Mouse (Mus musculus) kidney, postnatal 0 days (tissue): ENCODE measurements around the gene Dnah2. TPM values are rescaled to one million over a fixed set of nuclear protein-coding genes. Genes with fewer than 3 reads are reported as not detected.

ENCODE experiments used
- ATAC-seq: fragments of 200-750 bp; cut with Nextera tagmentation; replicated peaks from 2 replicates; pipeline ENCODE4 v1.8.0; 2017; ENCODE audit warnings: low read depth, moderate number of reproducible peaks, moderate TSS enrichment, moderate library complexity; ENCODE audit not compliant: low FRiP score
- DNase-seq: peaks from one replicate; pipeline ENCODE4 v3.0.0-alpha.2; 2016; ENCODE audit warnings: low spot score
- H3K27ac ChIP-seq: fragments of 300-500 bp; sonication (generic); 2 replicates; pipeline ENCODE4 v1.5.1; 2014; ENCODE audit warnings: mild to moderate bottlenecking
- H3K27me3 ChIP-seq: fragments of 300-500 bp; sonication (generic); 2 replicates; pipeline ENCODE4 v1.6.1; 2014; ENCODE audit warnings: low read length, mixed read lengths; ENCODE audit not compliant: insufficient read depth
- H3K36me3 ChIP-seq: fragments of 300-500 bp; sonication (generic); 2 replicates; pipeline ENCODE4 v1.6.1; 2014; ENCODE audit warnings: low read length, mixed read lengths; ENCODE audit not compliant: insufficient read depth
- H3K4me1 ChIP-seq: fragments of 300-500 bp; sonication (generic); replicated peaks from 2 replicates; pipeline ENCODE4 v1.6.1; 2014; ENCODE audit warnings: antibody characterized with exemption, low read length, mixed read lengths; ENCODE audit not compliant: insufficient read depth
- H3K4me2 ChIP-seq: fragments of 300-500 bp; sonication (generic); 2 replicates; pipeline ENCODE4 v1.6.1; 2014; ENCODE audit warnings: mild to moderate bottlenecking, low read length, moderate library complexity, mixed read lengths
- H3K4me3 ChIP-seq: fragments of 300-500 bp; sonication (generic); replicated peaks from 2 replicates; pipeline ENCODE4 v1.5.1; 2014; ENCODE audit warnings: low read depth, low read length
- H3K9ac ChIP-seq: fragments of 300-500 bp; sonication (generic); 2 replicates; pipeline ENCODE4 v1.6.1; 2014; ENCODE audit warnings: low read depth, low read length
- H3K9me3 ChIP-seq: fragments of 300-500 bp; sonication (generic); replicated peaks from 2 replicates; pipeline ENCODE4 v1.6.1; 2016; ENCODE audit warnings: low read length, inconsistent platforms, mixed read lengths
- CTCF ChIP-seq: IDR thresholded peaks from 2 replicates; pipeline ENCODE4 v1.5.1; 2016; ENCODE audit warnings: antibody characterized with exemption, low read depth, mild to moderate bottlenecking, moderate library complexity
- WGBS: fragments of 180-500 bp; shearing (Covaris S2); extraction: QIAGEN DNeasy Blood & Tissue Kit; methylation state at CpG from one replicate; pipeline ENCODE4 v1.1.7; 2014; 5-methylcytosine and 5-hydroxymethylcytosine counted together
- polyA plus RNA-seq: library from polyadenylated mRNA; unstranded; fragments of >200 nt; fragmentation: Nextera tagmentation; extraction: Ambion mirVana; gene quantifications from 2 replicates; pipeline ENCODE4 v1.2.1, GENCODE M21; 2015

The Dnah2 gene
- polyA plus RNA-seq, 1 experiment from 2014 or later, result 0.32 TPM

- DNase-seq (no peak), ATAC-seq (no peak)
- H3K27ac ChIP-seq, result no peak overlapping the region
- no peak overlapping the region for H3K4me2 ChIP-seq
- no peak overlapping the region for H3K4me3 ChIP-seq
- TF ChIP-seq CTCF, result no peak
- H3K9ac ChIP-seq, result no peak overlapping the region
- no peaks in the 10 kb centered on the region for H3K4me1 ChIP-seq
- no peaks in the 10 kb centered on the region for H3K9me3 ChIP-seq
- H3K36me3 ChIP-seq, result peaks cover 45% of the 10 kb centered on the region
- 88% methylated on average over 22 of the region's 22 CpGs for WGBS
- H3K27me3 ChIP-seq, result no peaks in the 10 kb centered on the region
These were observed 40.4 kb upstream of the Dnah2 start for GRCm38 (mm10) chr11:69589207-69589834.

- no peak overlapping the region for H3K27ac ChIP-seq
These were observed 36.9 kb upstream of the Dnah2 start for GRCm38 (mm10) chr11:69585718-69586325.

GRCm38 (mm10) chr11:69584937-69585336 lies 36.0 kb upstream of the Dnah2 start:
- Histone ChIP-seq H3K27ac (no peak overlapping the region), H3K9me3 (no peaks in the 10 kb centered on the region), H3K9ac (no peak overlapping the region), H3K4me2 (no peak overlapping the region), H3K4me3 (no peak overlapping the region), H3K36me3 (peaks cover 29% of the 10 kb centered on the region), H3K4me1 (0 out of 2 replicates have a peak, but pooled peaks cover 3% of the 10 kb centered on the region), H3K27me3 (no peaks in the 10 kb centered on the region)
- no peak for ATAC-seq
- WGBS, result 95% methylated on average over 13 of the region's 13 CpGs
- DNase-seq, result no peak
- TF ChIP-seq CTCF, result no peak

More at GRCm38 (mm10) chr11:69585718-69586325, 36.9 kb upstream of the Dnah2 start:
- peaks cover 33% of the 10 kb centered on the region for H3K36me3 ChIP-seq
- no peak; the same call in 1 of the 2 replicates for TF ChIP-seq CTCF
- H3K27me3 ChIP-seq, result no peaks in the 10 kb centered on the region
- no peak for ATAC-seq
- no peaks in the 10 kb centered on the region for H3K9me3 ChIP-seq
- 76% methylated on average over 7 of the region's 7 CpGs for WGBS
- H3K9ac ChIP-seq, result no peak overlapping the region
- no peak overlapping the region for H3K4me2 ChIP-seq
- DNase-seq, result no peak
- H3K4me3 ChIP-seq, result no peak overlapping the region
- 0 out of 2 replicates have a peak, but pooled peaks cover 3% of the 10 kb centered on the region for H3K4me1 ChIP-seq

GRCm38 (mm10) chr11:69584008-69584407 lies 35.1 kb upstream of the Dnah2 start:
- no peak for TF ChIP-seq CTCF
- H3K4me3 ChIP-seq, result no peak overlapping the region
- 0 out of 2 replicates have a peak, but pooled peaks cover 3% of the 10 kb centered on the region for H3K4me1 ChIP-seq
- H3K9ac ChIP-seq, result no peak overlapping the region
- no peaks in the 10 kb centered on the region for H3K9me3 ChIP-seq
- ATAC-seq (no peak), DNase-seq (no peak)
- no peak overlapping the region for H3K27ac ChIP-seq
- WGBS, result 78% methylated on average over 7 of the region's 7 CpGs
- H3K4me2 ChIP-seq, result no peak overlapping the region
- peaks cover 20% of the 10 kb centered on the region for H3K36me3 ChIP-seq
- H3K27me3 ChIP-seq, result no peaks in the 10 kb centered on the region

DNA sequence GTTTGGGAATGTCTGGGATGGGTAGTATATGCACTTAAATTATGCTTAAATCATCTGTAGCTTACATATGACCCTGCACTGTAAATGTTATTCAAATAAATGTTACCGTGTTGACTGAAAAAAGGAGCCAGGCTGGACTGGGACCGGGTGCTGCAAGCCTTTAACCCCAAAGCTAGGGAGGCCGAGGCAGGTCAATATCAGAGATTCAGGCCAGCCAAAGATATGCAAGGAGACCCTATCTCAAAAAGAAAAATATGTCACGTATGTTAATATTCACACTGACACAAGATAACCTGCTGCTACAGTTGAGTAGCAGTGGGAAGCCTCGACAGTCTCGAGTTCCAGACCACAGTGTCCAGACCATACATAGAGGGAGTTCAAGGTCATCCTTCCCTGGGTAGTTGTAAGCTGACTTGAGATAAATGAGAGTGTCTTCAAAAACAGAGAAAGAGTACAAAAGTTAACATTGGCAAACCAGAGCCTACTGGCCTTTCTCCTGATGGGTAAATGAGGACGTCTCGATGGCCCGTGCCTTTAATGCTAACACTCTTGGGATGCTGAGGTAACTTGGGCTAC lies 33.4 kb upstream of the Dnah2 start:
- no peak overlapping the region for H3K9ac ChIP-seq
- H3K4me1 ChIP-seq, result peaks cover 17% of the 10 kb centered on the region; the same call in 1 of the 2 replicates
- H3K4me3 ChIP-seq, result 0 out of 2 replicates have a peak overlapping the region, but pooled peaks have one; percentile 88
- no peaks in the 10 kb centered on the region for H3K27me3 ChIP-seq
- no peaks in the 10 kb centered on the region for H3K9me3 ChIP-seq
- WGBS, result 57% methylated on average over 9 of the region's 9 CpGs
- no peak overlapping the region for H3K27ac ChIP-seq
- no peak for ATAC-seq
- peaks cover 3% of the 10 kb centered on the region; the same call in 1 of the 2 replicates for H3K36me3 ChIP-seq
- DNase-seq, result no peak
- no peak for TF ChIP-seq CTCF
- peak overlapping the region; percentile 80 for H3K4me2 ChIP-seq

GRCm38 (mm10) chr11:69581814-69582213 lies 32.9 kb upstream of the Dnah2 start:
- no peak for TF ChIP-seq CTCF
- Histone ChIP-seq H3K4me2 (peak overlapping the region; percentile 80), H3K36me3 (no peaks in the 10 kb centered on the region), H3K9me3 (no peaks in the 10 kb centered on the region), H3K4me3 (peak overlapping the region; percentile 88), H3K27ac (peak overlapping the region; percentile 99), H3K4me1 (peaks cover 17% of the 10 kb centered on the region; the same call in 1 of the 2 replicates), H3K27me3 (no peaks in the 10 kb centered on the region), H3K9ac (peak overlapping the region; percentile 88)
- 1% methylated on average over 8 of the region's 8 CpGs for WGBS
- ATAC-seq (no peak), DNase-seq (peak; percentile 48)
